Mouse (Mus musculus): ENCODE data around the gene Ccng2.

Ccng2 gene

GRCm38 (mm10) chr5:93262751-93263150 is 4.3 kb upstream of the Ccng2 start:
- no peak for DNase-seq (ENCODE audit: inconsistent age in 2 of 2, low spot score in 1 of 2)

DNA sequence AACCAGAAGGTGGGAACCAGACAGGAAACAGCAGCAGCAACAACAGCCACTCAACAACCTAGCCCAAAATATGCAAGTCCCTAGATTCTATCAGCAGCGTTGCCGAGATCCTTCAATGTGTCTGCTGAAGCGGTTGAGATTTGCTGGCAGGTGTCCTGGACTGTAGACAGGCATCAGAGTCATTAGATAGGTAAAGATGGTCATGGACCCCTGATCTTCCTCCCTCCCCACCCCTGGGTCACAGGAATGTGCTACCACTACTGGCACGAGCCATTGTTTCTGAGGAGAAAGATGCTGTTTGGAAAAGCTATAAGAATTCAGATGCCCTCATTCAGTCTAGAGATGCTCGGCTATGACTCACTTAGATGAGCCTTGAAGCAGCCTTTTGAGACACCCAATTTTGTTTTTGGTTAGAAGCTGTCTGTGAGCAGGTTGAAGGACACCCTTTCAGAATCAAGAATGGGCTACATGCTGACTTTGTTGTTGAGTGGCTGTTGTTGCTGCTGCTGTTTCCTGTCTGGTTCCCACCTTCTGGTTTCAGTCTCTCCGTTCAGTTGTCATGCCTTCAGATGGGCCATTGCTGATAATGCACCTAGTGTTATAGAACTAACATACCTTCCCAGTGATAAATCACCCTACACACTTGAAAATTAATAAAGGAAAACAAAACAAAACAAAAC is 3.5 kb upstream of the Ccng2 start:
- peak in 1 of 2 experiments; percentile 47 for DNase-seq (ENCODE audit: inconsistent age in 2 of 2, low spot score in 1 of 2)

DNA sequence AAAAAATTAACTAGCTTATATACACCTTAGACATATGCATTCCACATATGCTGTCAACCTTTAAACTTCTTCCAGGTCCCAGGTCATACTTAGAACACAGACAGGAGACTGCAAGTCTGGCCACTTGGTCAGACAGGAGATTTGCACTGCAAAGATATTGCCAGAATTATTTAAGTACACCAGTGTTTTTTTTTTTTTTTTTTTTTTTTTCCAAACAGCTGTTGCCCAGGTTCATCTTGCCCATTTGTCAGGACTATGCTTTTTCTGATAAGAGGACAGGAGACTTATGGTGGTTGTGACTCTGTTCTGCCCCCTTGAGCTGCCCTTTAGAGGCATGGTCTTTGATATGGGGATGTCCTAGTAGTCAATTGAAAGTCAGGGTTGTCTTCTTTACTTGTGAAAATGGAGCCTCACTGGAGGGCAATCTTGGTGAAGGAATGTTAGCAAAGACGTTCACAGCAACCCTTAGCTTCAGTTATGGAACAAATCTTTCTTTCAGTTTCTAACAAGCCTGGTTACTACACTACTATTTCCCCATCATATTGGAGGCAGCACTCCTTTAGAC is 2.8 kb upstream of the Ccng2 start:
- DNase-seq (ENCODE audit: inconsistent age in 2 of 2, low spot score in 1 of 2) = no peak

DNA sequence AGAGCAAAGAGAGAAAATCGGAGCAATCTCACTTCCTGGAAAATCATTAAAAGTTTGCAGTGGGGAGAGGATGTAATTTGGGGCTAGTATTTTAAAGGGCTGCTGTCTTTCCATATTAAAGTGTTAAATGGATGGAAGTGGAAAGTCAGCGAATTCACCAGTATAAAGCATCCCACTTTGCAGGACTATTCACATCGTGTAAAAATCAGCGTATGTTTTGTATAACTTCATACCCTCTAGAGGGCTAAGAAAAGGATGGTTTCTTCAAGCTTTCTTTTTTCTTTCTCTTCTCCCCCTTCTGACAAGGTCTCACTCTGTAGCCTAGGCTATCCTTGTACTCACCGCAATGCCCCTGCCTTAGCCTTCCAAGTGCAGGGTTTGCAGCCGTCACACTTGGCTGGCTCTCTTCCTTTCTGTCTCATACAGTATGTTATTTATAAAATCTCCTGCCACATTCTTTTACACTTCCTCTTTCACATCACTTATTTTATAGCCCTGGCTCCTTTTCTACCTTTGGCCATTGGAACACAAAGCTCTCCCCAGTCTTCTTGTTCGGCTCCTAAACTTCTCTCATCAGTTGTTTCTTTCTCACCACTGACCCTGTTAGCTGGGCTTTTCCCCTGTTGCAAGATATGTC is 1.8 kb upstream of the Ccng2 start:
- peak in 1 of 2 experiments; percentile 45 for DNase-seq (ENCODE audit: inconsistent age in 2 of 2, low spot score in 1 of 2)

DNA sequence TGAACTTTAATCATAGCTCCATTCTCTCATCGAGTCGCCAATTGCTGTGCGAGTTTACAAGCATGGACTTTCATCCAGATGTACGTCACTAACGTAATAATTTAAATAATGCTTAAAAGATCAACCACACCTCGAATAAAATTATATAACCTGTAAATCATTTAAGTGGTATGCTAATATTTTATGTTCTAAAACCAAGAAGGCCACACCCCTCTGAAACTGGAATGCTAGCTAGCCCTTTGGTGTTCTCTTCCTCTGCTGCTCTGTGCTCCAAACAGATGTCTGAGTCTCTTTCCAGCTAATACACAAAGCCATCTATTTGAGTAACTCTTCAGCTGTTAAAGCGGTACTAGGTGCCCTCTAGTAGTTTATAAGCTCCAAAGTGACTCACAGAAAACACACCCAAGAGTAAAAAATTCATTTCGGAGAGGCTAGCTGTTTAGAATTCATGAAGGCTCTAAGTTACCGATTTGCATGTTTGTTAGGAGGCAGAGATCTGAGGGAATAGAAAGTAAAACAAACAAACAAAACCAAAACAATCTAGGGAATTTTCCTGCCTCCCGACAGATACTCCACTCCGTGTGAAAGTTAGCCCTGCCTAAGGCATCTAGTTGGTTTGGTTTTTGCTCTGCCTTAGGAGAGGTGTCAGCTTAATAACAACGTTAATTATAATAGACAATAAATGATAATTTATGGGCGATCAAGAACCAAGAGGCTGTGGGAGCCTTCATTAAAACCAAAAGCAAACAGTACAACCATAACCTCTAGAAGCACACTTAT is 1.1 kb upstream of the Ccng2 start:
- peak in 1 of 2 experiments; percentile 71 for DNase-seq (ENCODE audit: inconsistent age in 2 of 2, low spot score in 1 of 2)

- DNase-seq (ENCODE audit: inconsistent age in 2 of 2, low spot score in 1 of 2) = peak; percentile 84 to 95
Measured at GRCm38 (mm10) chr5:93267851-93268606, 972 bp downstream of the Ccng2 start.

DNA sequence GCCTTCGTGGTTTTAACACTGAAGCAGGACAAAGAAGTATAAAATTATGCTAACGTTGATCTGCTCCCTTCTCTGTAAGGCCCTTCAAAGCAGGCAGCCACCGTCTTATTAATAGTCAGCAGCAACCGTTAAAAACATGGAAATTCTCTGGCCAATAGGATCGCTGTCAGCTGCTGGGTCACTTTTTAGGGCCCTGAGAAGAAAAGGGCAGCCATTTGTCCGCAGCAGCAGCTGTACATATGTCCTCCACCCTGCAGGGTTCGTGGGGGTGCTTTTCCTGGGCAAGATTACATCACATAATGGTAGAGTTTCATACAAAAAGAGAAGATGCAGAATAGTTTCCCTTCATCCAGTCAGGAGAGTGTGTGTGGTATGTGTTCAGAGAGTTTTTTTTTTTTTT is 3.0 kb downstream of the Ccng2 start:
- DNase-seq (ENCODE audit: inconsistent age in 2 of 2, low spot score in 1 of 2) = no peak

GRCm38 (mm10) chr5:93270721-93271120 is 3.7 kb downstream of the Ccng2 start:
- no peak for DNase-seq (ENCODE audit: inconsistent age in 2 of 2, low spot score in 1 of 2)

DNA sequence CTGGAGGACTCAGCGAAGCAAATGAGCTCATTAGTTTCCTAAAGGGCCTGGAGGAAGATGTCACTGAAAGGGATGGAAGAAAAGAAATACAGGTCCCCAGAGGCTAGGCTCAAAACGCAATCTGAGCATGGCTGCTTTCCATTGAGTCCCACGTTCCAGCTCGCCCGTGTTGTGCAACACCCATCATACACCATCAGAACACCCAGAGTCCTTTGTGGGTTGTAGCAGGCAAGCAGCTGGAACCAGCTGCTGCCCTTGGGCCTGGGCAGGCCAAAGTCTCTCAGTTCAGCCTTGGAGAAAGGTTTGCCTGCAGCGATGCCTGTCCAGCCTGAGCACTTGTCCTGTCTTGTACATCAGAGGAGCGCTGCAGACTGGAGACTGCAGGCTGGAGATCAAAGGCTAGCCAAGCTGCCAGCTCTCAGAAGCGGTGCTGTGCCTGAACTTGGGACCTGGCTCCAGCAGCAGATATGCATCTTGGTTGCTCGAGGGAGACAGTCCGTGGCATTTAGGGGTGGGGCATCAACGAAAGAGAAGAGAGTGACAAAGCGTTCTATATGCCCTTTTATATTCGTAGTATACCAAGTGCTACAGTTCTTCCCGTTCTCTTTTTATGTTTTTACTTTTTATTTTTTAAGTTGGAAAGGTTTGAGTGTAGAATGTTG is 15.5 kb downstream of the Ccng2 start:
- DNase-seq (ENCODE audit: inconsistent age in 2 of 2, low spot score in 1 of 2) = peak; percentile 23 to 62

- no peak for DNase-seq (ENCODE audit: inconsistent age in 2 of 2, low spot score in 1 of 2)
Measured at GRCm38 (mm10) chr5:93283109-93283508, 16.1 kb downstream of the Ccng2 start.

DNA sequence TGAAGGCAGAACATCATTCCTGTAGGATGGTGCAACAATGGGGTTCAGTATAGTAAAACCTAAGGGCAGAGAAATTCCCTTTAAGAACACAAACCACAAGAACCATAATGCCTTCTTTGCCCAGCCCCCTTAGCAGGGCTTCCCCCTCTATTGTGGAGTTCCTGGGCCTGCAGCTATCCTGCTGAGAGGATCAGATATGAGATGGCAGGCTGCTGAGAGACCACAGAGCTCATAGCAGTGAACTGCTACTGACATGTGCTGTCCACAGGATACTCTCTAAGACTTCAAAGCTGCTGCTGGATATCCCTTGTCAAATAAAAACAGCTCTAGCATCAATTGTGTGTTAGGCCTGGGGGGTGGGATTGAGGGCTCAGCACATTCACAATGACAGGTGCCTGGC is 21.5 kb downstream of the Ccng2 start:
- no peak for DNase-seq (ENCODE audit: inconsistent age in 2 of 2, low spot score in 1 of 2)

GRCm38 (mm10) chr5:93290282-93290681 is 23.2 kb downstream of the Ccng2 start:
- DNase-seq (ENCODE audit: inconsistent age in 2 of 2, low spot score in 1 of 2) = no peak

DNA sequence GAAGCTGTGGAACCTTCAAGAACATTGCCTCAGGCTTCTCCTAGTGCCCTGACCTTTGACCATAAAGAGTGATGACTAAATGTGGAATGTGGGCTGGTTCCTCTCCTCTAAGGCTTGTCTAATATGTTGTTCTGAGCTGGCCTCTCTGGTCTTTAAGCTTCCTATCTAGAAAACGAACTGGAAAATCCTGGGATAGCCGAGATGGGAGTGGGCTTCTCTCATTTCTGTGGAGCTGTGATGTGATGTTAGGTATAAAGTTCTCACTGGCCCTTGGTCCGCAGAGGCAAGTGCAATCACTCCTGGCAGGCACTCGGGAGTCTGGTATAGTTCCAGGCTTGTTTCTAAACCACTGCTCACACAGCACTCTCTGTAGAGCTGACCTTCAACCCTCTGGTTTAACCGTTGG is 29.3 kb downstream of the Ccng2 start:
- DNase-seq (ENCODE audit: inconsistent age in 2 of 2, low spot score in 1 of 2) = peak; percentile 25 to 83

GRCm38 (mm10) chr5:93296754-93297153 is 29.7 kb downstream of the Ccng2 start:
- no peak for DNase-seq (ENCODE audit: inconsistent age in 2 of 2, low spot score in 1 of 2)

GRCm38 (mm10) chr5:93297311-93297710 is 30.3 kb downstream of the Ccng2 start:
- peak in 1 of 2 experiments; percentile 43 for DNase-seq (ENCODE audit: inconsistent age in 2 of 2, low spot score in 1 of 2)

- peak; percentile 27 to 72 for DNase-seq (ENCODE audit: inconsistent age in 2 of 2, low spot score in 1 of 2)
Measured at GRCm38 (mm10) chr5:93305126-93305830, 38.2 kb downstream of the Ccng2 start.

- no peak for DNase-seq (ENCODE audit: inconsistent age in 2 of 2, low spot score in 1 of 2)
Measured at GRCm38 (mm10) chr5:93308909-93309308, 41.9 kb downstream of the Ccng2 start.

GRCm38 (mm10) chr5:93323320-93324001 is 56.4 kb downstream of the Ccng2 start:
- peak in 1 of 2 experiments; percentile 66 for DNase-seq (ENCODE audit: inconsistent age in 2 of 2, low spot score in 1 of 2)

Measured in adrenal gland, adult (tissue).